Mouse (Mus musculus): ENCODE results near the gene Krt7.

DNA sequence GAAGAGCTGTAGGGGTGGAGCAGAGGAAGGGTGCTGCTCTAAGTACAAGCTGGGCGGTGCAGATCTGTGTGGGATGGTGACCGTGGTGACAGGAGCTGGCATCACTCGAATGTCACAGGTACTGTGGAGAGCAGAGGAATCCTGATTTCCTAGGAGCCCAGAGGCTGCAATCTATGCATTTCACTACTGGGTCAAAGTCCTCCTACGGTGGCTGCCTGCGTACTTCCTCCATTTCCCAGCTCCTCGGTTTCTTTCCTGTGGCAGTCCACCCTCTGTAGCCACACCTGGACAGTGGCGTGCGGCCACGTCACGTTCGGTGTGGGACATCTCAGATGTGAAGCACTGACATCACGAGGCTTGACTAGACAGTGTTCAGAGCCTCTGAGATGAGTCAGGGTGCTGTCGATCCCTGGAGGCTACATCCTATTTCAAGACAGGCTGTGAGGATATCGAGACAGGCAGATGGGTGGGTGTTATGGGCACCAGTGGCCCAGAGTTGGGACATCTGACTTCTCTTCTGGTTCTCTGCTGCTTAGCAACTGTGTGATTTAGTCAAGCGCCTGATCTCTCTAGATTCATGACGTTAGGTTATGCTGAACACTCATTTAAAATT, 37.5 kb upstream of the Krt7 start:
- TF ChIP-seq POLR2A (IDR thresholded peaks at IDR 0.05; ENCODE audit: insufficient read depth, low read depth, low read length), result no peak
- TF ChIP-seq CTCF (IDR thresholded peaks at IDR 0.05), result no peak
